Mouse (Mus musculus) thymus, adult 2 months (tissue): ENCODE measurements around the gene Podn.

ENCODE experiments used
- CTCF ChIP-seq: fragments of 200-500 bp; IDR thresholded peaks from 2 replicates; pipeline ENCODE4 v1.5.1; 2012; ENCODE audit warnings: mild to moderate bottlenecking, control low read depth, low read length, moderate library complexity, borderline replicate concordance; ENCODE audit not compliant: control insufficient read depth, poor library complexity, insufficient read depth; ENCODE audit errors: extremely low read depth
- POLR2A ChIP-seq: fragments of 200-500 bp; IDR thresholded peaks from 2 replicates; pipeline ENCODE4 v1.6.1; 2012; ENCODE audit warnings: mild to moderate bottlenecking, low read length, control low read depth, moderate library complexity; ENCODE audit not compliant: control insufficient read depth, poor library complexity, insufficient read depth; ENCODE audit errors: extremely low read depth

GRCm38 (mm10) chr4:108018961-108019921 lies 77.0 kb downstream of the Podn start:
- no peak for TF ChIP-seq POLR2A
- no peak for TF ChIP-seq CTCF
